Mouse (Mus musculus): Measurements from ENCODE around the gene Clstn1.
A peak's percentile ranks its signal among the peaks of the same experiment; 100 is the strongest.

Gene Clstn1

GRCm38 (mm10) chr4:149567432-149568026 lies 18.7 kb upstream of the Clstn1 start:
- DNase-seq (ENCODE audit: low read depth, low spot score): peak; percentile 79

GRCm38 (mm10) chr4:149568622-149569021 lies 17.6 kb upstream of the Clstn1 start:
- no peak for DNase-seq (ENCODE audit: low read depth, low spot score)

- no peak for DNase-seq (ENCODE audit: low read depth, low spot score)
Observed at GRCm38 (mm10) chr4:149569781-149570497, 16.3 kb upstream of the Clstn1 start.

GRCm38 (mm10) chr4:149570498-149570863 lies 15.8 kb upstream of the Clstn1 start:
- DNase-seq (ENCODE audit: low read depth, low spot score): no peak

- no peak for DNase-seq (ENCODE audit: low read depth, low spot score)
Observed at GRCm38 (mm10) chr4:149571209-149571608, 15.1 kb upstream of the Clstn1 start.

GRCm38 (mm10) chr4:149571651-149572149 lies 14.6 kb upstream of the Clstn1 start:
- no peak for DNase-seq (ENCODE audit: low read depth, low spot score)

GRCm38 (mm10) chr4:149572446-149572845 lies 13.8 kb upstream of the Clstn1 start:
- DNase-seq (ENCODE audit: low read depth, low spot score): no peak

GRCm38 (mm10) chr4:149572851-149573250 lies 13.4 kb upstream of the Clstn1 start:
- DNase-seq (ENCODE audit: low read depth, low spot score): no peak

GRCm38 (mm10) chr4:149574391-149574821 lies 11.9 kb upstream of the Clstn1 start:
- peak; percentile 76 for DNase-seq (ENCODE audit: low read depth, low spot score)

GRCm38 (mm10) chr4:149576061-149576460 lies 10.2 kb upstream of the Clstn1 start:
- no peak for DNase-seq (ENCODE audit: low read depth, low spot score)

- DNase-seq (ENCODE audit: low read depth, low spot score): no peak
Observed at GRCm38 (mm10) chr4:149576993-149577548, 9.2 kb upstream of the Clstn1 start.

GRCm38 (mm10) chr4:149578085-149578681 lies 8.1 kb upstream of the Clstn1 start:
- no peak for DNase-seq (ENCODE audit: low read depth, low spot score)

- DNase-seq (ENCODE audit: low read depth, low spot score): no peak
Observed at GRCm38 (mm10) chr4:149578831-149579230, 7.4 kb upstream of the Clstn1 start.

GRCm38 (mm10) chr4:149585236-149585635 lies 1.0 kb upstream of the Clstn1 start:
- no peak for DNase-seq (ENCODE audit: low read depth, low spot score)

- no peak for DNase-seq (ENCODE audit: low read depth, low spot score)
Observed at GRCm38 (mm10) chr4:149586783-149587595, 721 bp downstream of the Clstn1 start.

- DNase-seq (ENCODE audit: low read depth, low spot score): no peak
Observed at GRCm38 (mm10) chr4:149587596-149588168, 1.4 kb downstream of the Clstn1 start.

- DNase-seq (ENCODE audit: low read depth, low spot score): no peak
Observed at GRCm38 (mm10) chr4:149590200-149590599, 3.9 kb downstream of the Clstn1 start.

GRCm38 (mm10) chr4:149591486-149591885 lies 5.2 kb downstream of the Clstn1 start:
- peak; percentile 60 for DNase-seq (ENCODE audit: low read depth, low spot score)

GRCm38 (mm10) chr4:149594913-149595581 lies 8.8 kb downstream of the Clstn1 start:
- no peak for DNase-seq (ENCODE audit: low read depth, low spot score)

GRCm38 (mm10) chr4:149597641-149598208 lies 11.5 kb downstream of the Clstn1 start:
- DNase-seq (ENCODE audit: low read depth, low spot score): no peak

All from ES-CJ7 (cell line).